Mouse (Mus musculus) lung, postnatal 0 days (tissue): ENCODE data around the gene Dnajc3.

Experiments
- CTCF ChIP-seq: IDR thresholded peaks from 2 replicates; pipeline ENCODE4 v1.5.1; 2016; ENCODE audit warnings: antibody characterized with exemption, mild to moderate bottlenecking
- EP300 ChIP-seq: IDR thresholded peaks from 2 replicates; pipeline ENCODE4 v1.6.1; 2016; ENCODE audit warnings: antibody characterized with exemption, mild to moderate bottlenecking, control low read depth

DNA sequence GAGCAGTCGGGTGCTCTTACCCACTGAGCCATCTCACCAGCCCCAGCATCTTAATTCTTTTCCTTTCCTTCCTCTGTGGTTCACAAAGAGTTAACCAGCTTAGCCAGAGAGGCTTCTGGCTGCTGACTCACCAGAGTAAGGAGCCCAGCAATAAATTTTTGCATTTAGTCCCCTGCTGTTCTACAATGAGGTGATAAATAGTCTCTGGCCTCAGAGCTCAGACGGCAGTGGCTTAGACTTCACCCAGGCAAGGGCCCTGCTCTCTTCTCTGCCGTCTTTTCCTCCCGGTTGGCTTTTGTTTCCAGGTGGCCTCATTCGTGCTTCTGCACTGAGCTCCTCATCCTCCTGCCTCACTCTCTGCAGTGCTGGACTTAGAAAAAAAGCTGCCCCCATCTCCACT lies 68.1 kb downstream of the Dnajc3 start:
- TF ChIP-seq CTCF (no peak), EP300 (no peak)
